Mouse (Mus musculus) liver, embryonic 14.5 days (tissue): ENCODE results near the gene Fsd1l. TPM values are rescaled to one million over a fixed set of nuclear protein-coding genes. Genes with fewer than 3 reads are reported as not detected.
"Not testable (repeated sequence)": the region's sequence is repeated elsewhere in the genome, so short reads cannot be mapped to it uniquely, and the experiment has no call there.

Experiments used
- ATAC-seq: fragments of 200-750 bp; cut with Nextera tagmentation; 2 replicates; pipeline ENCODE4 v1.8.0; 2017; ENCODE audit warnings: moderate number of reproducible peaks, mild to moderate bottlenecking, moderate library complexity; ENCODE audit not compliant: insufficient read depth
- DNase-seq, 3 experiments: peaks; one replicate each; pipeline ENCODE4 v3.0.0-alpha.2; 2012 to 2013; ENCODE audit warnings: low read depth in 3 of 3, low spot score in 3 of 3
- H3K27ac ChIP-seq: fragments of 300-500 bp; sonication (generic); 2 replicates; pipeline ENCODE4 v1.5.1; 2014; ENCODE audit warnings: moderate library complexity, mild to moderate bottlenecking, control low read depth, inconsistent platforms
- H3K27me3 ChIP-seq: fragments of 300-500 bp; sonication (generic); 2 replicates; pipeline ENCODE4 v1.6.1; 2014; ENCODE audit warnings: mild to moderate bottlenecking, low read length, moderate library complexity; ENCODE audit not compliant: control insufficient read depth, insufficient read depth
- H3K36me3 ChIP-seq: fragments of 300-500 bp; sonication (generic); replicated peaks from 2 replicates; pipeline ENCODE4 v1.6.1; 2014; ENCODE audit warnings: low read depth; ENCODE audit not compliant: control insufficient read depth, insufficient read depth
- H3K4me1 ChIP-seq, 2 experiments: fragments of 200-500 bp in 1 of 2; fragments of 300-500 bp in 1 of 2; sonication (generic) in 1 of 2; replicated peaks; 2 replicates each; pipeline ENCODE4 v1.6.1; 2012 to 2014; ENCODE audit warnings: antibody characterized with exemption in 1 of 2, inconsistent platforms in 1 of 2, low read length in 1 of 2; ENCODE audit not compliant: control insufficient read depth in 2 of 2, insufficient read depth in 2 of 2
- H3K4me2 ChIP-seq: fragments of 300-500 bp; sonication (generic); 2 replicates; pipeline ENCODE4 v1.6.1; 2014; ENCODE audit warnings: low read depth, mild to moderate bottlenecking, control low read depth, moderate library complexity
- H3K4me3 ChIP-seq, 2 experiments: fragments of 200-500 bp in 1 of 2; fragments of 300-500 bp in 1 of 2; sonication (generic) in 1 of 2; 2 replicates each; pipeline ENCODE4 v1.5.1; 2012 to 2014; ENCODE audit warnings: low read depth in 2 of 2, low read length in 2 of 2, mild to moderate bottlenecking in 2 of 2, control low read depth in 1 of 2, inconsistent platforms in 1 of 2, moderate library complexity in 1 of 2; ENCODE audit not compliant: insufficient read depth in 1 of 2
- H3K9ac ChIP-seq: fragments of 300-500 bp; sonication (generic); replicated peaks from 2 replicates; pipeline ENCODE4 v1.6.1; 2014; ENCODE audit warnings: mild to moderate bottlenecking, control low read depth, moderate library complexity
- H3K9me3 ChIP-seq: fragments of 300-500 bp; sonication (generic); 2 replicates; pipeline ENCODE4 v1.6.1; 2016; ENCODE audit warnings: low read length, mixed read lengths; ENCODE audit not compliant: control insufficient read depth
- CTCF ChIP-seq: IDR thresholded peaks from 2 replicates; pipeline ENCODE4 v1.5.1; 2016; ENCODE audit warnings: antibody characterized with exemption, low read depth, control low read depth
- EP300 ChIP-seq: IDR thresholded peaks from 2 replicates; pipeline ENCODE4 v1.6.1; 2016; ENCODE audit warnings: antibody characterized with exemption, low read depth
- WGBS: fragments of 180-500 bp; shearing (Covaris S2); extraction: QIAGEN DNeasy Blood & Tissue Kit; methylation state at CpG from one replicate; pipeline ENCODE4 v1.1.7; 2014; ENCODE audit not compliant: insufficient replicate concordance; 5-methylcytosine and 5-hydroxymethylcytosine counted together
- polyA plus RNA-seq, 2 experiments: library from polyadenylated mRNA; depleted of rRNA in 1 of 2; stranded (reverse) in 1 of 2; unstranded in 1 of 2; fragments of >200 nt; fragmentation: Nextera tagmentation in 1 of 2; extraction: Ambion mirVana in 1 of 2; gene quantifications; 2 replicates each; pipeline versions ENCODE4 v1.2.1 to v1.2.3; 2012 to 2014

Gene Fsd1l
- polyA plus RNA-seq, 2 experiments: 0.47 to 0.53 TPM

DNA sequence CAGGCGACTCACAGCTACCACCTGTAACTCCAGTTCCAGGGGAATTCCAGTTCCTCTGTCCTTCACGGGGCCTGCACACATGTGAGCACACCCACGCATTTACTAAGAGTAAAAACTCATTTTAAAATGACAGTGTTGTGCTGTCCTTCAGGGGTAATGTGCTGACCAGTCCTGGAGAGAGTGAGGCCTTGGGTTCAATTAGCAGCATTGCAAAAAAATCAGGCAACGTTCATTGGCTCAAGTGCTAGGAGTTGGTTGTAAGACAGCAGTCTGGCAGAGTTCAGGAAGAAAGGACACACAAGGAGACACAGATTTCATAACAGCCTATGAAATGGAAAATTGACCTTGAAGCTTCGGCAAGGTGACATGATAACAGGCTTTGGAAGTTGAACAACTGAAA lies 87.0 kb downstream of the Fsd1l start:
- WGBS: 48% methylated on average over 5 of the region's 5 CpGs

DNA sequence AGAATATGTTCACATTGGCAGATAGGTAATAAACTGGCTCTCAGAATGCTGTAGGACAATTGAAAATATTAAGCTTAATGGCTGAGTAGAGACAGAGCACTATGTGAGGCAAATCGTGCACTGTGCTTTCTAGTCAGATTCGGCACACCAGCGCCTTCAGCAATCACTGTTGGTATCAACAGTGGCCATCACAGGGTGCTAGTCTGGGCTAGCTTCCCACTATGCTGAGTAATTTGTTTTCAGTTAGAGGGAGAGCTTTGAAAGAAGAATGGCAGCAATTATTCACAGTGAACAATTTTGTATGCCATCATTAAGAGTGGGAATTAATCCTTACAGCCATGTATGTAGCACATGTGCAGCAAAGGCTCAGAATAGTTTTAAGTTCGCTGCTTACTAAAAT lies 91.2 kb downstream of the Fsd1l start:
- Histone ChIP-seq H3K4me3 (no peak overlapping the region), H3K4me2 (no peak overlapping the region), H3K9ac (no peak overlapping the region), H3K4me1 (no peaks in the 10 kb centered on the region), H3K9me3 (no peaks in the 10 kb centered on the region), H3K27ac (no peak overlapping the region), H3K36me3 (no peaks in the 10 kb centered on the region), H3K27me3 (no peaks in the 10 kb centered on the region)
- no peak for DNase-seq
- no peak for ATAC-seq
- 73% methylated on average over 4 of the region's 4 CpGs for WGBS
- TF ChIP-seq EP300: no peak
- TF ChIP-seq CTCF: no peak

More for the DNA sequence above, 87.0 kb downstream of the Fsd1l start:
- DNase-seq (no peak), ATAC-seq (no peak)
- TF ChIP-seq CTCF (no peak), EP300 (no peak)
- Histone ChIP-seq H3K4me3 (no peak overlapping the region), H3K36me3 (no peaks in the 10 kb centered on the region), H3K4me1 (peaks cover 0 to 2% of the 10 kb centered on the region in 2 experiments; a peak in 1 of 4 replicates), H3K27me3 (no peaks in the 10 kb centered on the region), H3K9ac (no peak overlapping the region), H3K4me2 (no peak overlapping the region), H3K9me3 (no peaks in the 10 kb centered on the region), H3K27ac (no peak overlapping the region)

DNA sequence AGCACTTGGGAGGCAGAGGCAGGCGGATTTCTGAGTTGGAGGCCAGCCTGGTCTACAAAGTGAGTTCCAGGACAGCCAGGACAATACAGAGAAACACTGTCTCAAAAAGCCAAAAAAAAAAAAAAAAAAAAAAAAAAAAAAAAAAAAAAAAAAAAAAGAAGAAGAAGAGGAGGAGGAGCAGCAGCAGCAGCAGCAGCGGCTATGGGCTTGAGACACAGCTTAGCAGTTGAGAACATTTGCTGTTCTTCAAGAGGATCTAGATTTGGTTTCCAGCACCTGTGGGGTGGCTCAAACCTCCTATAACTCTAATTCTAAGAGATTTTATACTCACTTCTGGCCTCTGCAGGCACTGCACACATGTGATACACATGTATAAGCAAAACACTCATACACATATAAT lies 94.8 kb downstream of the Fsd1l start:
- H3K4me3 ChIP-seq, H3K27ac ChIP-seq, H3K4me1 ChIP-seq, H3K9ac ChIP-seq, H3K27me3 ChIP-seq, H3K36me3 ChIP-seq, H3K9me3 ChIP-seq, ATAC-seq, DNase-seq, H3K4me2 ChIP-seq: not testable (repeated sequence)
- WGBS: 62% methylated on average over 2 of the region's 2 CpGs

DNA sequence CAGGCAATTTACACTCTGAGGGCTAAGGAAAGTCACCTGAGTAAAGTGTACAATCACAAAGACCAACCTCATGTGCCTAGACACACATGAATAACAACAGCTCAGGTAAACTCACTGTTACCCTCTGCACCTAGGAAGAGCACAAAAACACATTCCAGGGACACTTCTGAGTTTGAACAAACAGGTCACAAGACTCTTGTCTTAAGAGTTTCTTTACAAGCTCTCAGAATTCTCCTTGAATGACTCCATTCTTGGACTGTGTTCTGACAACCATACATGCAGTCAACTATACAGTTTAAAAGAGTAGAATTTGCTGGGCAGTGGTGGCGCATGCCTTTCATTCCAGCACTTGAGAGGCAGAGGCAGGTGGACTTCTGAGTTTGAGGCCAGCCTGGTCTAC lies 96.8 kb downstream of the Fsd1l start:
- DNase-seq (no peak), ATAC-seq (no peak)
- Histone ChIP-seq H3K36me3 (no peaks in the 10 kb centered on the region), H3K4me3 (no peak overlapping the region), H3K9ac (no peak overlapping the region), H3K4me1 (no peaks in the 10 kb centered on the region), H3K27ac (no peak overlapping the region), H3K27me3 (no peaks in the 10 kb centered on the region), H3K9me3 (no peaks in the 10 kb centered on the region), H3K4me2 (no peak overlapping the region)
- 83% methylated on average over 1 of the region's 1 CpGs for WGBS
- TF ChIP-seq CTCF: no peak
- TF ChIP-seq EP300: no peak

DNA sequence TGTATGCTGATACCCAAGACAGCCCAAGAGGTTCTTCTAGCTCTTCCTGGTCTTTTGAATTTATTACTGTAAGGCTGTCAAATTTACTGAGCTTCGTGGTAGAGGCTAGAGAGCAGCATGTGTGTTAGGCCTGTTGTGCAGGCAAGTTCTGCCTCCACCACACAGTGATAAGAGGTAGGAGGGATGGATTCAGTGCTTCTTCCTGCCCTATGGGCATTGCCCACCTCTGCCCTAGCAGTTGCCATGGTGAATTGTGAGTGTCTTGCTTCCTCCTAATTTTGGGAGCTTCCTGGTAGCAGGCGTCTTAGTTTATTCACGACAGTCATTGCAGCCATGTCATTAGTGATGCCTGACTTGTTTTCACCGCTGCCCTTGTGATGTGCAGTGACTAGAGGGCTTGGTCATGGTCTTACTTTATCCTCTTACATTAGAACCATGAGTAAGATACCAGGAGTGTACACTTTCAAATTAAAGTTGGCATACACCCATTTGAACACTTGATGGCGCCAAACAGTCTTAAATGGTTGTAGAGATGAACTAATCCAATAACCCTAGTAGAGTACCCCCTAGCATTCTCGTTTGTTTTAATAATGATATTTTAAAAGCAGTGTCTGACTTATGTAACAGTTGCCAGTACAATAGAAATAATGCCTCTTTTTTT lies 107.8 kb downstream of the Fsd1l start:
- Histone ChIP-seq H3K27ac (no peak overlapping the region), H3K4me3 (no peak overlapping the region), H3K4me2 (no peak overlapping the region), H3K9me3 (no peaks in the 10 kb centered on the region), H3K4me1 (no peaks in the 10 kb centered on the region), H3K9ac (no peak overlapping the region), H3K36me3 (no peaks in the 10 kb centered on the region), H3K27me3 (no peaks in the 10 kb centered on the region)
- 31% methylated on average over 6 of the region's 6 CpGs for WGBS
- ATAC-seq (no peak), DNase-seq (peak in 2 of 3 experiments; percentile 9 to 16)
- TF ChIP-seq EP300: no peak
- TF ChIP-seq CTCF: peak; percentile 34; the same call in 1 of the 2 replicates
